ENCODE assay signal across 12 mouse cellular contexts in the genomic region with DNA sequence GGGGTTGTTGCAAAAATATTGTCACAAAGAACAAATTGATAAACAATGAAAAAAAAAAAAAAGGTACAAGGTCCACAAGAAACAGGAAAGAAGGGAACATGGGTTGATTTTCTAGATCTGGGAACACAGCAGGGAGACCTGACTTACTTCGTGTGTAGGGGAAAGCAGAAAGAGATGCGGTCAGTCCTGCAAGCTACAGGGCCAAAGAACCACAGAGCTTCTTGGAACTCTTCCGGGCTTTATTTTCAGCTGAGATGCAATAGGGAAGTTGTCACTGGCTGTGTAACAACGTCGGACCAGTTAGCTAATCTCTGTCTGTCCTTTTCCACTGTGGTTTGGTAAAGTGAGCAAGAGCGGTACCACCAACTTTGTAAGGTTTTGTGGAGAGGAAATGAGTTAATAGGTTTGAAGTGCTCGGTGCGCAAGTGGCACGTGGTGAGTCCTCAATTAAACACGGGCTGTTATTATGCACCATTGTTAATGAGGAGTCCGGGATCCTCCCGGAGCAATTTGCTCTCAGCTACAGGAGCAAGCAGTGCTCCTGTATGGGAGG. TPM values are rescaled to one million over a fixed set of nuclear protein-coding genes. Genes with fewer than 3 reads are reported as not detected.
DNase-seq lines count a peak whose midpoint lies in the region; ATAC-seq and TF ChIP-seq lines count a peak whose summit lies in the region.
"Had no signal": no experiment of that assay in that cellular context is flagged by ENCODE, and none has a peak within 500 bp of the region (broad histone marks: within the 10 kb centered on the region; RNA-seq: fewer than 3 reads in every experiment).

No protein-coding gene starts in this region.

- peaks cover 7% of the 10 kb centered on the region for H3K4me1 ChIP-seq in lung, adult 2 months (ENCODE audit: control insufficient read depth, insufficient read depth, low read length)
- H3K4me1 ChIP-seq in bone marrow, adult 2 months (ENCODE audit: control insufficient read depth, insufficient read depth, low read length) = peaks cover 19% of the 10 kb centered on the region
- peaks cover 84% of the 10 kb centered on the region for H3K4me1 ChIP-seq in liver, embryonic 12.5 days
- peaks cover 60% of the 10 kb centered on the region for H3K4me1 ChIP-seq in limb, embryonic 10.5 days

- TF ChIP-seq POLR2A in lung, adult 2 months (IDR thresholded peaks at IDR 0.05; ENCODE audit: borderline replicate concordance, extremely low read depth, low read depth, low read length) = no peak
- no peak for TF ChIP-seq POLR2A in bone marrow, adult 2 months (IDR thresholded peaks at IDR 0.05; ENCODE audit: borderline replicate concordance, control insufficient read depth, low read depth, low read length)

- no peak for TF ChIP-seq CTCF in lung, adult 2 months (IDR thresholded peaks at IDR 0.05; ENCODE audit: insufficient read depth, low read length)
- no peak for TF ChIP-seq CTCF in bone marrow, adult 2 months (IDR thresholded peaks at IDR 0.05; ENCODE audit: control insufficient read depth, insufficient read depth, low read length)

- peak; percentile 66 for DNase-seq in lung, postnatal 25 days (ENCODE audit: low spot score)
- DNase-seq in lung, adult 2 months = no peak
- peak; percentile 76 for DNase-seq in splenic B cell, adult 2 months (ENCODE audit: low read depth, low spot score)
- no peak for DNase-seq in limb, embryonic 10.5 days (ENCODE audit: low spot score)
- DNase-seq in left cerebral cortex, adult 8-10 months (ENCODE audit: low spot score in 2 of 2) = no peak
- no peak for DNase-seq in kidney, postnatal 14 days
- DNase-seq: gastrocnemius, postnatal 14 days had no signal

- no peaks in the 10 kb centered on the region for H3K27me3 ChIP-seq in liver, embryonic 12.5 days (replicated peaks)
- H3K27me3 ChIP-seq in splenic B cell, adult 2 months (ENCODE audit: control insufficient read depth, insufficient read depth, low read length, poor library complexity, severe bottlenecking) = no peaks in the 10 kb centered on the region
- no peaks in the 10 kb centered on the region for H3K27me3 ChIP-seq in limb, embryonic 10.5 days (ENCODE audit: low read depth, poor library complexity, severe bottlenecking)
- H3K27me3 ChIP-seq: hindbrain, embryonic 15.5 days; Patski had no signal

- H3K9ac ChIP-seq in liver, embryonic 12.5 days = no peak overlapping the region
- H3K9ac ChIP-seq: hindbrain, embryonic 15.5 days had no signal

- H3K4me3 ChIP-seq in lung, adult 2 months (replicated peaks; ENCODE audit: extremely low read depth, low read depth, low read length) = no peak overlapping the region
- H3K4me3 ChIP-seq in bone marrow, adult 2 months (replicated peaks; ENCODE audit: control insufficient read depth, low read depth, low read length) = no peak overlapping the region
- no peak overlapping the region for H3K4me3 ChIP-seq in liver, embryonic 12.5 days
- no peak overlapping the region for H3K4me3 ChIP-seq in limb, embryonic 10.5 days

- H3K4me2 ChIP-seq in liver, embryonic 12.5 days = no peak overlapping the region

- 58% methylated on average over 12 of the region's 12 CpGs for WGBS in lung, adult 2 months
- WGBS in bone marrow, adult 2 months = 4% methylated on average over 12 of the region's 12 CpGs
- whole genome bisulfite sequencing in liver, embryonic 12.5 days (ENCODE audit: insufficient replicate concordance) = 21% methylated on average over 12 of the region's 12 CpGs
- WGBS in limb, embryonic 10.5 days = 75% methylated on average over 12 of the region's 12 CpGs

- H3K27ac ChIP-seq in bone marrow, adult 2 months (ENCODE audit: control insufficient read depth, insufficient read depth, low read depth, low read length, poor library complexity) = peak overlapping the region; percentile 94
- H3K27ac ChIP-seq in liver, embryonic 12.5 days = peak overlapping the region; percentile 66
- H3K27ac ChIP-seq in limb, embryonic 10.5 days = no peak overlapping the region
- H3K27ac ChIP-seq: hindbrain, embryonic 15.5 days had no signal

- peaks cover 10% of the 10 kb centered on the region for H3K36me3 ChIP-seq in liver, embryonic 12.5 days
- H3K36me3 ChIP-seq in splenic B cell, adult 2 months (ENCODE audit: control insufficient read depth, insufficient read depth, low read length, poor library complexity, severe bottlenecking) = peaks cover 3% of the 10 kb centered on the region; the same call in 1 of the 2 replicates
- peaks cover 19% of the 10 kb centered on the region for H3K36me3 ChIP-seq in limb, embryonic 10.5 days
- H3K36me3 ChIP-seq: hindbrain, embryonic 15.5 days had no signal

- no peak for ATAC-seq in liver, embryonic 12.5 days
- ATAC-seq: Patski had no signal

- H3K9me3 ChIP-seq in liver, embryonic 12.5 days (replicated peaks) = no peaks in the 10 kb centered on the region
- no peaks in the 10 kb centered on the region for H3K9me3 ChIP-seq in limb, embryonic 10.5 days (replicated peaks)
- H3K9me3 ChIP-seq: hindbrain, embryonic 15.5 days had no signal

RNA-seq across cellular contexts. Expression of a gene that starts 6.8 kb away (rescaled TPM):
- 68.7 and 79.3 TPM in 2 replicates for polyA plus RNA-seq in lung, adult 2 months (2012; rRNA removed)
- 45.4 and 99.8 TPM in 2 replicates for polyA plus RNA-seq in bone marrow, adult 2 months (2011; ENCODE audit: insufficient read depth, insufficient read length, low replicate concordance, missing spikeins)
- polyA plus RNA-seq in liver, embryonic 12.5 days (2016; fragmentation: Nextera tagmentation; extraction: Ambion mirVana) = 27.0 and 27.8 TPM in 2 replicates
- polyA plus RNA-seq in limb, embryonic 10.5 days (2016; fragmentation: Nextera tagmentation; extraction: Ambion mirVana) = 33.2 and 40.1 TPM in 2 replicates
- total RNA-seq in left cerebral cortex, adult 8-10 months (2022) = 10 to 100 TPM; 36.0 to 44.4 (median 41.6) TPM

RNA-seq across cellular contexts. Expression of a gene that starts 26.1 kb away (rescaled TPM):
- polyA plus RNA-seq in lung, adult 2 months (2012; rRNA removed) = 0.06 and 0.08 TPM in 2 replicates
- 0.65 TPM in 1 of 2 replicates, not detected in the other for polyA plus RNA-seq in bone marrow, adult 2 months (2011; ENCODE audit: insufficient read depth, insufficient read length, low replicate concordance, missing spikeins)
- polyA plus RNA-seq in liver, embryonic 12.5 days (2016; fragmentation: Nextera tagmentation; extraction: Ambion mirVana) = not detected in 2 replicates
- not detected in 2 replicates for polyA plus RNA-seq in limb, embryonic 10.5 days (2016; fragmentation: Nextera tagmentation; extraction: Ambion mirVana)
- total RNA-seq in left cerebral cortex, adult 8-10 months (2022) = not detected
- total RNA-seq: gastrocnemius, postnatal 14 days; left cerebral cortex, postnatal 25 days had no signal
- polyA plus RNA-seq: hindbrain, embryonic 15.5 days had no signal

RNA-seq across cellular contexts. Expression of a gene that starts 36.9 kb away (rescaled TPM):
- 0.23 and 0.44 TPM in 2 replicates for polyA plus RNA-seq in lung, adult 2 months (2012; rRNA removed)
- polyA plus RNA-seq in bone marrow, adult 2 months (2011; ENCODE audit: insufficient read depth, insufficient read length, low replicate concordance, missing spikeins) = 1.5 and 9.3 TPM in 2 replicates
- not detected in 2 replicates for polyA plus RNA-seq in liver, embryonic 12.5 days (2016; fragmentation: Nextera tagmentation; extraction: Ambion mirVana)
- polyA plus RNA-seq in limb, embryonic 10.5 days (2016; fragmentation: Nextera tagmentation; extraction: Ambion mirVana) = not detected in 2 replicates
- total RNA-seq in left cerebral cortex, adult 8-10 months (2022) = not detected
- total RNA-seq: gastrocnemius, postnatal 14 days; left cerebral cortex, postnatal 25 days had no signal
- polyA plus RNA-seq: hindbrain, embryonic 15.5 days; Patski had no signal

RNA-seq across cellular contexts. Expression of a gene that starts 40.5 kb away (rescaled TPM):
- not detected in 2 replicates for polyA plus RNA-seq in lung, adult 2 months (2012; rRNA removed)
- not detected in 2 replicates for polyA plus RNA-seq in bone marrow, adult 2 months (2011; ENCODE audit: insufficient read depth, insufficient read length, low replicate concordance, missing spikeins)
- not detected in 2 replicates for polyA plus RNA-seq in liver, embryonic 12.5 days (2016; fragmentation: Nextera tagmentation; extraction: Ambion mirVana)
- not detected in 2 replicates for polyA plus RNA-seq in limb, embryonic 10.5 days (2016; fragmentation: Nextera tagmentation; extraction: Ambion mirVana)
- total RNA-seq in left cerebral cortex, adult 8-10 months (2022) = 10 to 100 TPM; 15.3 to 21.3 (median 19.1) TPM
- total RNA-seq: gastrocnemius, postnatal 14 days had no signal

RNA-seq across cellular contexts. Expression of a gene that starts 41.1 kb away (rescaled TPM):
- polyA plus RNA-seq in lung, adult 2 months (2012; rRNA removed) = 28.8 and 37.7 TPM in 2 replicates
- not detected in 2 replicates for polyA plus RNA-seq in bone marrow, adult 2 months (2011; ENCODE audit: insufficient read depth, insufficient read length, low replicate concordance, missing spikeins)
- polyA plus RNA-seq in liver, embryonic 12.5 days (2016; fragmentation: Nextera tagmentation; extraction: Ambion mirVana) = 0.16 and 0.19 TPM in 2 replicates
- polyA plus RNA-seq in limb, embryonic 10.5 days (2016; fragmentation: Nextera tagmentation; extraction: Ambion mirVana) = 0.11 TPM in 1 of 2 replicates, not detected in the other
- under 1 TPM; 0.14 to 0.25 (median 0.19) TPM for total RNA-seq in left cerebral cortex, adult 8-10 months (2022)
- polyA plus RNA-seq: Patski had no signal

Comparison
In these comparisons a context has a peak if more than half of its experiments do, and no peak if none do; other contexts are left out.
1. DNase-seq: peak in lung, postnatal 25 days (single experiment) and splenic B cell, adult 2 months (single experiment); none in lung, adult 2 months (single experiment), limb, embryonic 10.5 days (single experiment), left cerebral cortex, adult 8-10 months (0 of 2) and kidney, postnatal 14 days (single experiment).